Comparison of ENCODE assay signal across 25 mouse cellular contexts in genomic region chr4:58897436-58897835, GRCm38 (mm10). TPM values are rescaled to one million over a fixed set of nuclear protein-coding genes. Genes with fewer than 3 reads are reported as not detected.
"Had no signal": no experiment of that assay in that cellular context is flagged by ENCODE, and none has a peak within 500 bp of the region (broad histone marks: within the 10 kb centered on the region; RNA-seq: fewer than 3 reads in every experiment).

No protein-coding gene starts in this region.

- H3K4me3 ChIP-seq: kidney, embryonic 15.5 days; left cerebral cortex, adult 2 months; limb, embryonic 12.5 days; limb, embryonic 15.5 days; liver, embryonic 12.5 days; liver, embryonic 15.5 days; midbrain, embryonic 12.5 days; midbrain, embryonic 15.5 days; neural tube, embryonic 12.5 days; neural tube, embryonic 15.5 days had no signal

- H3K27me3 ChIP-seq: kidney, embryonic 15.5 days; limb, embryonic 12.5 days; limb, embryonic 15.5 days; liver, embryonic 12.5 days; liver, embryonic 15.5 days; midbrain, embryonic 12.5 days; midbrain, embryonic 15.5 days; neural tube, embryonic 12.5 days; neural tube, embryonic 15.5 days had no signal

- ATAC-seq: liver, embryonic 12.5 days; midbrain, embryonic 15.5 days had no signal

- H3K9me3 ChIP-seq: kidney, embryonic 15.5 days; limb, embryonic 12.5 days; limb, embryonic 15.5 days; liver, embryonic 12.5 days; liver, embryonic 15.5 days; midbrain, embryonic 12.5 days; midbrain, embryonic 15.5 days; neural tube, embryonic 12.5 days; neural tube, embryonic 15.5 days had no signal

- DNase-seq: kidney, adult 11 months; kidney, postnatal 10 days; layer of hippocampus, postnatal 36 days; left cerebral cortex, postnatal 4 days; lung, adult 2 months; lung, postnatal 14 days; lung, postnatal 4 days; right cerebral cortex, adult 18-20 months; right cerebral cortex, postnatal 14 days; right cerebral cortex, postnatal 4 days; thymus, adult 2 months; thymus, postnatal 14 days; thymus, postnatal 4 days had no signal

- H3K27ac ChIP-seq: kidney, embryonic 15.5 days; left cerebral cortex, adult 2 months; limb, embryonic 12.5 days; limb, embryonic 15.5 days; liver, embryonic 12.5 days; liver, embryonic 15.5 days; midbrain, embryonic 12.5 days; midbrain, embryonic 15.5 days; neural tube, embryonic 12.5 days; neural tube, embryonic 15.5 days; stomach, postnatal 0 days had no signal

- H3K9ac ChIP-seq: kidney, embryonic 15.5 days; limb, embryonic 12.5 days; limb, embryonic 15.5 days; liver, embryonic 12.5 days; liver, embryonic 15.5 days; midbrain, embryonic 12.5 days; midbrain, embryonic 15.5 days; neural tube, embryonic 12.5 days; neural tube, embryonic 15.5 days had no signal

- H3K4me1 ChIP-seq: limb, embryonic 12.5 days; limb, embryonic 15.5 days; midbrain, embryonic 12.5 days; midbrain, embryonic 15.5 days; neural tube, embryonic 12.5 days; neural tube, embryonic 15.5 days had no signal

- H3K4me2 ChIP-seq: kidney, embryonic 15.5 days; limb, embryonic 12.5 days; limb, embryonic 15.5 days; liver, embryonic 12.5 days; liver, embryonic 15.5 days; midbrain, embryonic 12.5 days; midbrain, embryonic 15.5 days; neural tube, embryonic 12.5 days; neural tube, embryonic 15.5 days had no signal

- H3K36me3 ChIP-seq: kidney, embryonic 15.5 days; limb, embryonic 12.5 days; limb, embryonic 15.5 days; liver, embryonic 12.5 days; liver, embryonic 15.5 days; midbrain, embryonic 12.5 days; midbrain, embryonic 15.5 days; neural tube, embryonic 12.5 days; neural tube, embryonic 15.5 days had no signal

RNA-seq across cellular contexts. Expression of gene Zkscan16, which starts 46.0 kb away (rescaled TPM):
- total RNA-seq: megakaryocyte progenitor cell, adult 5-6 weeks had no signal
- polyA plus RNA-seq: lung, adult 2 months had no signal
